In the genomic region with DNA sequence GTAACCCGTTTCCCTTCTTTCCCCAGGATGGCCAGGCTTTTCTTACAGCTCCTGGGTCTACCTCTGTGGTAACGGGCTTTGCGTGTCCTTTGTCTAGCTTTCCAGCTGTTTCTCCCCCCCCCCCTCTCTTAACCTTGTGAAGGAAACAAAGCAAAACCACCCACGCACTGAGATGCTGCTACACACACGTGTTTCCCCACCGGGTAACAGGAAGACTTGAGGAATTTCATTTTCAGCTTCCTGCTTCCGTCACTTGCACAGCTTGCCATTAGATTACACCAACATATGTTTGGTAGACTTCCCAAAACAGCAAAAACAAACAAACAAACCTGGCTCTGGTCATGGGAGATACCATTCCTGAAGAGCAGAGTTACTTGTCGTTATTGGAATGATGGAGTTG, we compare ENCODE assay signal across 24 mouse cellular contexts.
DNase-seq lines count a peak whose midpoint lies in the region; ATAC-seq and TF ChIP-seq lines count a peak whose summit lies in the region.
"Had no signal": no experiment of that assay in that cellular context is flagged by ENCODE, and none has a peak within 500 bp of the region (broad histone marks: within the 10 kb centered on the region; RNA-seq: fewer than 3 reads in every experiment).

No protein-coding gene starts in this region.

- DNase-seq in heart, adult 11 months = peak; percentile 97
- DNase-seq in heart, embryonic 10.5 days (ENCODE audit: low spot score) = no peak
- DNase-seq in heart, adult 9 months (ENCODE audit: low spot score in 2 of 2) = peak; percentile 43 to 75
- DNase-seq in kidney, postnatal 0 days (ENCODE audit: low spot score) = peak; percentile 18
- no peak for DNase-seq in kidney, postnatal 4 days
- no peak for DNase-seq in ovary, postnatal 14 days (ENCODE audit: low spot score)
- DNase-seq: adrenal gland, adult 2 months; adrenal gland, postnatal 25 days; cerebellum, adult 8-10 months; cerebellum, postnatal 14 days; embryo, embryonic 11 days; gastrocnemius, postnatal 14 days; kidney, adult 2 months had no signal

- no peaks in the 10 kb centered on the region for H3K4me1 ChIP-seq in heart, embryonic 10.5 days
- H3K4me1 ChIP-seq in heart, embryonic 12.5 days (replicated peaks) = no peaks in the 10 kb centered on the region
- 0 out of 2 replicates have a peak, but pooled peaks cover 9% of the 10 kb centered on the region for H3K4me1 ChIP-seq in kidney, postnatal 0 days (replicated peaks; ENCODE audit: insufficient read depth, low read length)
- H3K4me1 ChIP-seq in brown adipose tissue, adult 24 weeks (ENCODE audit: control insufficient read depth, insufficient read depth, insufficient read length, low read length) = peaks cover 12% of the 10 kb centered on the region
- H3K4me1 ChIP-seq: embryonic facial prominence, embryonic 12.5 days; forebrain, embryonic 12.5 days; hindbrain, embryonic 13.5 days; intestine, embryonic 15.5 days had no signal

- H3K27me3 ChIP-seq in heart, embryonic 10.5 days (ENCODE audit: insufficient read depth, poor library complexity, severe bottlenecking) = no peaks in the 10 kb centered on the region
- no peaks in the 10 kb centered on the region for H3K27me3 ChIP-seq in heart, embryonic 12.5 days (replicated peaks)
- H3K27me3 ChIP-seq in kidney, postnatal 0 days (ENCODE audit: insufficient read depth, low read length) = no peaks in the 10 kb centered on the region
- H3K27me3 ChIP-seq: CH12.LX; embryonic facial prominence, embryonic 12.5 days; forebrain, embryonic 12.5 days; hindbrain, embryonic 13.5 days; intestine, embryonic 15.5 days; kidney, embryonic 15.5 days; Patski had no signal

- peaks cover 64% of the 10 kb centered on the region for H3K36me3 ChIP-seq in heart, embryonic 10.5 days
- H3K36me3 ChIP-seq in heart, embryonic 12.5 days = peaks cover 70% of the 10 kb centered on the region
- no peaks in the 10 kb centered on the region for H3K36me3 ChIP-seq in kidney, postnatal 0 days (ENCODE audit: insufficient read depth, low read length)
- H3K36me3 ChIP-seq: forebrain, embryonic 12.5 days; hindbrain, embryonic 13.5 days; intestine, embryonic 15.5 days had no signal

- 74% methylated on average over 8 of the region's 8 CpGs for WGBS in heart, embryonic 10.5 days
- 61% methylated on average over 8 of the region's 8 CpGs for WGBS in heart, embryonic 12.5 days
- WGBS in kidney, postnatal 0 days = 58% methylated on average over 8 of the region's 8 CpGs

- ATAC-seq in heart, embryonic 12.5 days (ENCODE audit: insufficient number of reproducible peaks, low FRiP score) = no peak
- no peak for ATAC-seq in kidney, postnatal 0 days (replicated peaks; ENCODE audit: low FRiP score, low read depth)
- ATAC-seq: forebrain, embryonic 16.5 days; hindbrain, postnatal 0 days; intestine, embryonic 15.5 days; Patski had no signal

- H3K9ac ChIP-seq in heart, embryonic 12.5 days = no peak overlapping the region
- no peak overlapping the region for H3K9ac ChIP-seq in kidney, postnatal 0 days (ENCODE audit: low read depth, low read length)
- H3K9ac ChIP-seq: embryonic facial prominence, embryonic 12.5 days; forebrain, embryonic 12.5 days; hindbrain, embryonic 13.5 days; intestine, embryonic 15.5 days; kidney, embryonic 15.5 days had no signal

- H3K9me3 ChIP-seq in heart, embryonic 10.5 days = no peaks in the 10 kb centered on the region
- no peaks in the 10 kb centered on the region for H3K9me3 ChIP-seq in heart, embryonic 12.5 days (replicated peaks)
- no peaks in the 10 kb centered on the region for H3K9me3 ChIP-seq in kidney, postnatal 0 days (replicated peaks; ENCODE audit: low read length)
- H3K9me3 ChIP-seq: embryonic facial prominence, embryonic 12.5 days; forebrain, embryonic 12.5 days; hindbrain, embryonic 13.5 days; intestine, embryonic 15.5 days; kidney, embryonic 15.5 days had no signal

- TF ChIP-seq CTCF in kidney, postnatal 0 days (IDR thresholded peaks at IDR 0.05; ENCODE audit: low read depth) = no peak

- no peak overlapping the region for H3K4me2 ChIP-seq in heart, embryonic 12.5 days
- no peak overlapping the region for H3K4me2 ChIP-seq in kidney, postnatal 0 days (ENCODE audit: low read length)
- H3K4me2 ChIP-seq: embryonic facial prominence, embryonic 12.5 days; forebrain, embryonic 12.5 days; hindbrain, embryonic 13.5 days; intestine, embryonic 15.5 days; kidney, embryonic 15.5 days had no signal

- H3K4me3 ChIP-seq in heart, embryonic 10.5 days = no peak overlapping the region
- H3K4me3 ChIP-seq in heart, embryonic 12.5 days = no peak overlapping the region
- H3K4me3 ChIP-seq in kidney, postnatal 0 days (replicated peaks; ENCODE audit: low read depth, low read length) = no peak overlapping the region
- H3K4me3 ChIP-seq in brown adipose tissue, adult 24 weeks (ENCODE audit: insufficient read depth, low read depth, low read length) = no peak overlapping the region
- H3K4me3 ChIP-seq: embryonic facial prominence, embryonic 12.5 days; forebrain, embryonic 12.5 days; hindbrain, embryonic 13.5 days; intestine, embryonic 15.5 days; kidney, embryonic 15.5 days had no signal

- H3K27ac ChIP-seq in heart, embryonic 10.5 days = no peak overlapping the region
- H3K27ac ChIP-seq in heart, embryonic 12.5 days (ENCODE audit: poor library complexity, severe bottlenecking) = no peak overlapping the region
- no peak overlapping the region for H3K27ac ChIP-seq in kidney, postnatal 0 days
- peak overlapping the region; percentile 85 for H3K27ac ChIP-seq in brown adipose tissue, adult 24 weeks (replicated peaks; ENCODE audit: low read depth, low read length)
- H3K27ac ChIP-seq: embryonic facial prominence, embryonic 12.5 days; forebrain, embryonic 12.5 days; hindbrain, embryonic 13.5 days; hindbrain, postnatal 0 days; intestine, embryonic 15.5 days; kidney, embryonic 15.5 days had no signal

Comparison
In these comparisons a context has a peak if more than half of its experiments do, and no peak if none do; other contexts are left out.
1. DNase-seq: peak in heart, adult 11 months (single experiment), heart, adult 9 months (2 of 2) and kidney, postnatal 0 days (single experiment); none in heart, embryonic 10.5 days (single experiment), kidney, postnatal 4 days (0 of 2) and ovary, postnatal 14 days (single experiment).